Mouse (Mus musculus) CD4-positive helper T cell, adult 2 months (primary cell): ENCODE data around the gene Mrps12.

Experiments used
- DNase-seq: peaks from one replicate; pipeline ENCODE4 v3.0.0-alpha.2; 2012; ENCODE audit warnings: low read depth, missing footprints, low spot score

Mrps12 gene

DNA sequence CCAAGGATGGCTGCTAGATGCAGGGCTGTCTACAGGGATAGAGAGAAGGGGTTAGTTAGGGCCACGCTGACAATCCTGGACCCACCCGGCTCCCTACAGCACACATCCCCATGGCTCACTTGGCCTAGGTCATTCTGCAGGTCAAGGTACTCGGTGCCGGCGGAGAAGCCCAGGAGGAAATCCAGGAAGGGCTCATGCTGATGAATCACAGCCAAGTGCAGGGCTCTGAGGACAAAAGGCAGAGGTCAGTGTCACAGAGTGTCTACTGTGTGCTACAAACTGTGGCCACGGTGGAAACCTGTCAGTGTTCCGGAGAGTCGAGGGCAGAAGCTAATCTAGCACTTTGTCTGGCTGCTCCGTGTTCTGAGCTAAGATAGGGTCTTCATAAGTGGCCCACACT is 20.3 kb upstream of the Mrps12 start:
- no peak for DNase-seq

DNA sequence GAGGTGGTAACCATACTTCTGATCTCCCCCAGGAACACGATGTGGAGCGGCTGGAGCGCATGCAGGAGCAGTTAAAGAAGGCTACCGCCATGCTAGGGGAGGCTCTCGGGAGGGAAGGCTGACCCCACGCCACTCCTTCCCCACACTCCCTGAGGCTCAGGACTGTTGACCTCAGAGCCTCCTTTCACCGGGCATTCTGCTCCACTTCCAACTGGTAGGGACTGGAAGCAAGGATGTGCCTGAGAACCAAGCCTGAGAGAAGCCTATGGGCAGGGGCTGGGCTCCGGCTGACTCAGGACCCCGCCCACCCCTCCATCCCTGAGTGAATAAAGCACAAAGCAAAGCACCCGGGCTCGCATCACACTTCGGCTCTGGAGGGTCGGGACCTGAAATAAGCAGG is 17.0 kb upstream of the Mrps12 start:
- DNase-seq, result no peak

- DNase-seq, result no peak
Observed at GRCm38 (mm10) chr7:28756079-28756478, 14.5 kb upstream of the Mrps12 start, which contains the start of gene Ccer2. TSS of gene Ccer2 (plus strand) at chr7:28756174.

- DNase-seq, result no peak
Observed at GRCm38 (mm10) chr7:28749935-28750334, 8.3 kb upstream of the Mrps12 start.

- DNase-seq, result no peak
Observed at GRCm38 (mm10) chr7:28741368-28741708, 282 bp downstream of the Mrps12 start.

- peak; percentile 35 for DNase-seq
Observed at GRCm38 (mm10) chr7:28740949-28741348, 671 bp downstream of the Mrps12 start.

DNA sequence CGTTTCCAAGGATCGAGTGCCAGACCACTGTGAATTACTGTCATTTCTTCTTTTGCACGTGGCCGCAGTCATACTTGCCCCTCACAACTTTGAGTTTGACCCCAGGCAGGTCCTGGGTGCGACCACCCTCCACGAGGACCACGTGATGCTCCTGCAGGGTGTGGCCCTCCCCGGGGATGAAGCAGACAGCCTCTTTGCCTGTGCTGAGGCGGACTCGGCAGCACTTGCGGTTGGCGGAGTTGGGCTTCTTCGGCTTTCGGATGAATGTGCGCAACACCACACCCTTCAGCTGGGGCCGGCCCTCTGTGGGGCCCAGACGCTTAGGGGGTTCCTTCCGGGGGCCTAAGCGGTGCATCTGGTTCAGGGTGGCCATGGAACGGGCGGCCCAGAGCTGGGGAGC is 1.8 kb downstream of the Mrps12 start:
- DNase-seq, result no peak

DNA sequence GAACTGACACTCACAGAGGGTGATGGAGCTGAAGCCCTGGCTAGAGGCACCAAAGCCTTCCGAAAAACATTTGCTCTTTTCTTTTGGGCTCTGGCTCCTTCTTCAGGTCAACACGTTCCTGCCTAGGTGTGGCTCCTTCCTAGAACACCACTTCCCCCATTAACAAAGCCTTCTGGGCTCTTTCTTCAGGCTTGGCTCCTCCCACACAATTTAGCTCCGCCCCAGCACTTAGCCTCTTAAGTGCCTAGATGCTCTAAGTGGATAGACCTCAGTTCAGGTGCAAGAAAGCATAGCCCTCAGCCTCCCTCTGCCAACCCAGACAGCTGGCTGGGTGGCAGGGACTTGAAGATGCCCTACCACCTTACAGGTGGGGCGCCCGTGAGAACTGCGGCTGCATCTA is 5.9 kb downstream of the Mrps12 start:
- DNase-seq, result no peak

DNA sequence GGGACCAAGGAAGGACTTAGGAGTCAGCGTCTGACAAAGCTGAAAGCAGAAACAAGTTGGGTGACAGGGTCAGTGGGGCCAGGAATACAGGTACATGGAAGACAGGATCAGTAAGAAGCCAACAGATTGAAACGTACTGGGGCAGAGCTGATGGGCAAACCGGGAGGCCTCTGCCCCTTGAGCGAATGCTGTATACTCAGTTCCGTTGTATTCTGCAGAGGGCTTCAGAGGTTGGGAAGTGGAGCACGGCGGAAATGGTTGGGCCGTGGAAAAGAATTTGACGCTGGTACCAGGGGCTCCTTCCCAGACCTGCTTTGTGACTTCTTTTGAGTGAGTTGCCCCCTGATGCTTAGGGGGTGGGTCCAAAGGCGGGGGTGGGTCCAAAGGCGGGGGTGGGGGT is 8.4 kb downstream of the Mrps12 start:
- DNase-seq, result no peak

DNA sequence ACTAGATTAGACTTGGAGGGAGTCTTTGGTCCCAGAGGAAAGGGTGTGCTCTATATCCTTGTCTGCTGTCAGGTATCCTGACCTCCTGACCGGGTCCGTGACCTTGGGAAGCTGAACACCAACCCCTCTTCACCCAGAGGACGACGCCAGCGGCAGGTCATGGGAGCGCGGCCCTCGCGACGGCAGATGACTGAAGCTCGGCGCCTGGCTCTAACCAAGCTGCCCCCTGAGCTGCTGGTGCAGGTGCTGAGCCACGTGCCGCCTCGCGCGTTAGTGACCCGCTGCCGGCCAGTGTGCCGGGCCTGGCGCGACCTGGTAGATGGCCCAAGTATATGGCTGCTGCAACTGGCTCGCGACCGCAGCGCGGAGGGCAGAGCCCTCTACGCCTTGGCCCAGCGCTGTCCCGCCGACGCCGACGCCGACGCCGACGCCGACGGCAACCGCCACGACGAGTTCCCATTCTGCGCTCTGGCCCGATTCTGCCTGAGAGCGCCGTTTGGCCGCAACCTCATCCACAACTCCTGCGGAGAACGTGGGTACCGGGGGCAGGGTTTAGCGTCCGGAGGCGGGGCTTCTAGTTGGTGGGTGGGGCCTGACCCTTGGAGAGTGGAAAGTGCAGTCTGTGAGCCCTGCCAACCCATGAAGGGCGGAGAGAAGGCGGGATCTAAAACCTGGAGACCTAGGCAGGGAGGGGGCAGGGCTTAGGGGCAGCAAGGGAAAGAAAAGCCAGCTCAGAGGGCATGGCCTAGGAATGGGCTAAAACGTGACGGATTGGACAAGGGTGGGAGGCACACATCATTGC is 9.1 kb downstream of the Mrps12 start:
- peak; percentile 84 for DNase-seq

GRCm38 (mm10) chr7:28727649-28728340 is 13.8 kb downstream of the Mrps12 start:
- no peak for DNase-seq

- peak; percentile 81 for DNase-seq
Observed at GRCm38 (mm10) chr7:28726600-28726999, 15.0 kb downstream of the Mrps12 start.

GRCm38 (mm10) chr7:28724613-28725012 is 17.0 kb downstream of the Mrps12 start:
- DNase-seq, result no peak

DNA sequence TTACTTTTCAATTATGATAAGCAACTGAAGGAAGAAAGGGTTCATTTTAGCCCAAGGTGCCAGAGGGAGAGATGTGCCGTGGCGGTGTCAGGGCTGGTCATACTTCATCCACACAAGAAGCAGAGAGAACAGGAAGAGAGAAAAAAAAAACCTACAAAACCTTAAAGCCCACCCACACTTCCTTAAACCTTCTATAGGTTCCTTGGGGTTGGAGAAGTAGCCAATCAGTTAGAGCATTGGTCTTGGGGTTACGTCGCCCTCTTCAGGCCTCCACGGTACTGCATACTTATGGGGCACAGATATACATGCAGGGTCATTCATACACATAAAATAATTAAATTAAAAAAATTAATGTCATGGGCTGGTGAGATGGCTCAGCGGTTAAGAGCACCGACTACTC is 19.5 kb downstream of the Mrps12 start:
- no peak for DNase-seq

DNA sequence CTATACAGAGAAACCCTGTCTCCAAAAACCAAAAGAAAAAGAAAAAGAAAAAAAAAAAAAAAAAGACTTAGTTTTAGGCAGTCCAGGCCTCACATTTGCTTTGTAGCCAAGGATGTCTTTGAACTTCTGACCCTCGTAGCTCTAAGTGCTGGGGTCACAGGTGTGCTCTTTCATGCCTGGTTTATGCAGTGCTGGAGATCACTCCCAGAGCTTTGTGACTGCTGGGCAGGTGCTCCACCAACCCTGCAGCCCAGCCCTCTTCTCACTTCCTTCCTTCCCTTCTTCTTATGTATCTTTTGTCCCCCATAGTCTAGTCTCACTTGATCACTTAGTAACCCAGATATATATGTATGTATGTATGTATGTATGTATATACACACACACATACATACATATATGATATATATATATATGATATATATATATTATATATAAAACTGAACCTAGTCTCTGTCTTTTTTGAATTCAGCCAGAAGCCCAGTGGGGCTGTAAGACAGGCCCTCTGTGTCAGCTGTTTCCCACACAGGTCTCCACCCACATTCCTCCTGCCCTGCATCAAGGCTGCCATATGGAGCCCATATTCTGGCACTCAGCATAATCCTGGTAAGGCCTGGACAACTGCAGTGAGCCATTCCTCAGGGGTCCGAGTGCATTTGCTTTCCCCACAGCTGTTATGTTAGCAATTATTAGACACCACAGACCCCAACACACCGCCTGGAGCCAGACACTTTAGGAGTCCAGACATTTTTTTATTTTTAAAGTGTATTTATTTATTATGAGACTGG is 20.7 kb downstream of the Mrps12 start:
- no peak for DNase-seq

DNA sequence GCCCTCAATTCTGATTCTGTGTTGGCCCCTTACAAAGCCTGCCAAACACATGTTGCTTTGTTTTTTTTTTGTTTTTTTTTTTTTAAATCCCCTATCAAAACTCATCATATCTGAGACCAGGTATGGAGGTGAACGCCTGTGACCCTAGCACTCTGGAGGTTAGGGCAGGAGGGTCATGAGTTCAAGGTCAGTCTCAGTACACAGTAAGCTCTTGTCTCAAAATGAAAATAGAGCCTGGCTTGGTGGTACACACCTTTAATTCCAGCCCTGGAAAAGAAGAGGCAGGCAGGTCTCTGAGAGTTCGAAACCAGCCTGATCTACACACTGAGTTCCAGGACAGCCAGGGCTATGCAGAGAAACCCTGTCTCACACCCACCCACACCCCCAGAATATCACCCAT is 22.0 kb downstream of the Mrps12 start:
- no peak for DNase-seq

- DNase-seq, result no peak
Observed at GRCm38 (mm10) chr7:28719159-28719558, 22.5 kb downstream of the Mrps12 start.

GRCm38 (mm10) chr7:28717726-28718125 is 23.9 kb downstream of the Mrps12 start:
- DNase-seq, result no peak

- peak; percentile 68 for DNase-seq
Observed at GRCm38 (mm10) chr7:28716590-28717281, 24.9 kb downstream of the Mrps12 start, which contains the start of gene Fbxo17. TSS of gene Fbxo17 (plus strand) at chr7:28716804.

DNA sequence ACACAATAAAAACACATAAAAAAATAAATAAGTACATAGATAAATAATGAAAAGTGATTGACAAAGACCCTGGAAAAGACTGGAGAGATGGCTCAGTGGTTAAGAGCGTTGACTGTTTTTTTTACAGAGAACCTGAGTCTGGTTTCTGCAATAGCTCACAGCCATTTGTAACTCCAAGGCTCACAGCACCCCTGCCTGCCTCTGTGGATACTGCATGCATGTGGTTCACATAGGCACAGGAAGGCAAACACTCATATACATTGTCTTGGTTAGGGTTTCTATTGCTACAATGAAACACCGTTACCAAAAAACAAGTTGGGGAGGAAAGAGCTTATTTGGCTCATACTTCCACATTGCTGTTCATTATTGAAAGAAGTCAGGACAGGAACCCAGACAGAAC is 26.0 kb downstream of the Mrps12 start:
- no peak for DNase-seq

DNA sequence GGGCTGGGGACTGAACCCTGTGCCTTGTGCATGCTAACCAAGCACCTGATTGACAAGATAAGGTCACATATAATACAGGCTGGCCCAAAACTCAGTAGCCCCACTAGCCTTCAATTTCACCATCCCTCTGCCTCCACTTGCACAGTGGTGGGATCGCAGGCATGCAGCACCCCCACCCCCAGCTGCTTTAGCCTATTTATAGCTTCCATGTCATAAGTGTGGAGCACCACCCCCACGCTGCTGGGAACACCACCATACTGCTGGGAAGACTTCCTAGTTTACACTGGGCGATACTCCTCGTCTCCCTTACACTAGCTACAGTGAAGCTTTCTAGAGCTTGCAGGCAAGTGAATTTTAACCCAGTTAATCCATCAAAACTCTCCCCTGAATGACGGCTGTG is 27.0 kb downstream of the Mrps12 start:
- DNase-seq, result no peak

GRCm38 (mm10) chr7:28710962-28711361 is 30.7 kb downstream of the Mrps12 start:
- DNase-seq, result no peak
